Mouse (Mus musculus): Measurements from ENCODE around the gene Sntg2.

Gene Sntg2

DNA sequence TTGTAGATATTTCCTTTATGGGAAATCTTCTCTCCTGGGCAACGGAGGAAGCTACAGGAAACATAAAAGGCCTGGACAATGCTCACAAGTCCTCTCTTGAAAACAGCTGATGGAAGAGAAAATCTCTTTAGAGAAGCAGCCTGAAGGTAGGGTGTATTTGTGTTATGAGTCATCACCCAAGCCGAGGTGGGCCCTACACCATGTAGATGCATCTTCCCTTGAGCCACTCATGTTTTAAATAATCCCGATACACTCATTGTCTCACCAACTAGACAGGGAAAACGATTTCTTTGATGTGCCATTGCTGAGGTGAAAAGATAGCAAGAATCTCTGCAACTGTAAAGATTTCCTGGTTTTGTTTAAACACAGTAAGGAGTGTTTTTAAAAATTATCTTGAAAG, 89.4 kb downstream of the Sntg2 start:
- no peak for DNase-seq (ENCODE audit: low spot score)

DNA sequence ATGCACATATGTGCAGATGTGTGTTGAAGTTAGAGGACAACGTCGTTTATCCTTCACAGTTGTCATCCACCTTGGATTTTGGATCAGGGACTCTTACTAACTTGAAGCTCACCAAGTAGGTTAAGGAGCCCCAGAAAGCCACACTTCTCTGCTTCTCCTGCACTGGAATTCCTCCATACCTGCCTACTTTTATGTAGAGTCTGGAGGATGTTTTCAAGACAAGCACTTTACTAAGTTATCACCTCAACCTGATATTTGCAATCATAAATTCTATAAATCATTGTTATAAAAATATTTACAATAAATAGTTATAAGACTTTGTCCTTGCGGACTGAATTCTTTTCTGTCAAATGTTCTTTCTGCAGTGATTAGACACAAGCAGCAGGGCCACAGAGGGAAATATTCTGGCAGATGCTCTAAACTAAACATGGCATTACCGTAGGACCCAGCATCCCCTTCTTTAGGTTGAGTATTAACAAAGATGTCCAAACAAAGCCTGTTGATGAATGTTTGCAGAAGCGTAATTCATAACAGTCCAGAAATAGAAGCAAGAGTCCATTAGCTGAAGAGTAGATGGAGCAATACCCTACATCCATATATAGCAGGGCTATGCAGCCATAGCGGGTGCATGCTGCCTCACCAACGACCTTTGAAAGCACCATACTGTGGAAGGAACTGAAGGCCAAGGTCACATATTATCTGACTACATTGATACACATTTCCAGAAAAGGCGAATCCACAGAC, 100.8 kb downstream of the Sntg2 start:
- no peak for DNase-seq (ENCODE audit: low spot score)

- DNase-seq (ENCODE audit: low spot score) = no peak
Observed at GRCm38 (mm10) chr12:30264206-30264605, 109.0 kb downstream of the Sntg2 start.

DNA sequence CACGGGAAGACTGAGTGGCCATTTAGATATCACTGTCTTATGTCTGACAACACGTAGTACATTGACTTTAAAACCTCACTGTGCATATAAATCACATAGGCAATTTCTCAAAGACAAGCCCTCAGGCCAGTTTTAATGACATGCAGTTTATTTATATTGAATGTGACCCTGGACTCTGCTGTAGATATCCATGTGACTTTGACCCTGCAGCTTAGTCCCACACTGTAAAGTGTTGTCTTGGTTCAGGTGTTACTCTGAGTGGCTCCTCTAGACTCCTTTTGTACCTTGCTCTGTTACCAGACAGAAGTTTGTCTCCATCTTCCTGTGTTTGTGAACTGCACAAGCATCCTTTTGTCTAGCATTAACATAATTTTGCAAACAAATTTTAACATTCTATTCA, 112.0 kb downstream of the Sntg2 start:
- DNase-seq (ENCODE audit: low spot score) = no peak

GRCm38 (mm10) chr12:30258641-30259040, 114.5 kb downstream of the Sntg2 start:
- no peak for DNase-seq (ENCODE audit: low spot score)

- DNase-seq (ENCODE audit: low spot score) = no peak
Observed at GRCm38 (mm10) chr12:30257664-30258063, 115.5 kb downstream of the Sntg2 start.

- no peak for DNase-seq (ENCODE audit: low spot score)
Observed at GRCm38 (mm10) chr12:30256207-30256606, 117.0 kb downstream of the Sntg2 start.

DNA sequence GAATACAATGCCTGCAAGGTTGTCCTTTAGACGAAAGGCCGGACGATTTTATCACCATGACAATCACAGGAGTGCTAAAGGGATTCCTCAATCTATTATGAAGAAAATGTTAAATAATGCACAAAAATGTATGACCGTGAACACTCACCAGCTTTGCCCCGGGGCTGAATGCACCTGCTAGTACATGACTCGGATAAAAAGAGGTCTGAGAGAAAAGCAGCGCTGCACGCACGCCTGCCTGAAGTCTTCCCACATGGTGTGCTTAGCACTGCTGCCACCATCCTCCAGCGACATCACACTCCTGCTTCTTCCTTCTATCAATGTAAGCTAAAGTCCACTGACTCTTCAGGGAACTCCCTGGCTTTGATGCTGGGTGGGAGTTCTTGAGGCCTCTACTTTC, 118.6 kb downstream of the Sntg2 start:
- DNase-seq (ENCODE audit: low spot score) = no peak

GRCm38 (mm10) chr12:30252381-30252780, 120.8 kb downstream of the Sntg2 start:
- DNase-seq (ENCODE audit: low spot score) = no peak

- DNase-seq (ENCODE audit: low spot score) = no peak
Observed at GRCm38 (mm10) chr12:30251283-30251829, 121.8 kb downstream of the Sntg2 start.

GRCm38 (mm10) chr12:30249068-30249467, 124.1 kb downstream of the Sntg2 start:
- DNase-seq (ENCODE audit: low spot score) = no peak

DNA sequence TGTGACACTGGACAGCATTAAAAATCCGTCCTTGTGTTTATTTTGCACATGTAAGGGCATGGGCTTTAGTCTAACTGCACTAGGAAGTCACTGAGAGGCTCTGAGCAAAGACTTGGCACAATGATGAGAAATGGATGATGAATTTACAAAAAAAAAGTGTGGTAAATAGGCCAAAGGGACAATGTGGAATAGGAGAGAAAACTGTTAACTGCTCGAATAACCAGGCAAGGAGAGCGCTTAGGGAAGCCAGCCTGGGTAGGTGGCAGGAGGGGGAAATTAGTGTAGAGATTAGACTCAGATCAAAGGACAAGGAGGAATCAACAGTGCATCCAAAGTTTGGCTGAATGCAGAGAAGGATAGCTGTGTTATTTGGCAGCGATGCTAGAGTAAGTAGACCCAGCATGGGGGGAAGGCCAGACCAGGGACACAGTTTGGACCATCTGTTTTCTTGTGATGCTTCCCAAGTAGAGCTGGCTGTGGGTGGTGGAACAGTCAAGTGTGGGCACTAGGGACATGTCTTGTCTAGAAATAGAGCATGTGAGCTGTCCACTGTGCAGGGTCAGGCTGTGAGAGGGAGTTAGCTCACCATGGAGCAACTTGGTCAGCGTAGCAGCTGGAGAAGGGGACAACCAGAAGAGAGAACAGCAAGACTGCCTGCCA, 126.8 kb downstream of the Sntg2 start:
- DNase-seq (ENCODE audit: low spot score) = no peak

DNA sequence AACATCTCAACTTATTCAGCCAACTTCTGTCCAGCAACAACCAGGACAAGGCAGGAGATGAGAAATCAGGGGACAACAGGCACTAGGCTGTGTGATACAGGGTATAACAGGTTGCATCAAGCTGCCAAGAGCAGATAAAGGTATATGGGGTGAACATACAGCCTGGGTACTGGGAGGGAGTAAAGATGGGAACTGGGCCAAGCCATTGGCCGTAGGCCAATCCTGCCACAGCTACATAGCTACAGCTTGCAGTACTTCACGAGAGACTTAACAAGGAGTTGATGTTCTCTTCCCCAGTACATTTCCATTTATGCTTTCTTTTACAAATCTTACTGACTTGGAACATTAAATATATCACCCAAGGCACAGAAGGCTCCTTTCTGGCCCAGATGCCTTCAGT, 129.0 kb downstream of the Sntg2 start:
- DNase-seq (ENCODE audit: low spot score) = no peak

GRCm38 (mm10) chr12:30240891-30241290, 132.3 kb downstream of the Sntg2 start:
- no peak for DNase-seq (ENCODE audit: low spot score)

- DNase-seq (ENCODE audit: low spot score) = no peak
Observed at GRCm38 (mm10) chr12:30234940-30235339, 138.2 kb downstream of the Sntg2 start.

DNA sequence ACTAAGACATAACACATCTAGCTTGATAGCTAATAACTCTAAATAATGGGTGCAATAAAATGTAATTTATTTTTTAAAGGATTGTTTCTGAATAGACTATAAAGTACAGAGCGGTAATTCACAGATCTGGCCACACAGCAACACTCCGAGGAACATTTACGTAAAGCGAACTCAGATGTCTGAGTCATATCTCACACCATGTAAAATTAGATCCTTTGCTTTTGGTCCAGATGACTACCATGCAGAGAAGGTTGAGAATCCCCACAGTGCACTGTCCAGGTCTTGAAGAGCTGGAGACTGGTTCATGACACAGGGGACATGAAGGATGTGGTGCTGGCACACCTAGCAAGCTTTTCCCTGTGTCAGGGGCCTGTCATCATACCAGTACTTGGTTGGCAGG, 145.2 kb downstream of the Sntg2 start:
- DNase-seq (ENCODE audit: low spot score) = no peak

- DNase-seq (ENCODE audit: low spot score) = no peak
Observed at GRCm38 (mm10) chr12:30226247-30226646, 146.9 kb downstream of the Sntg2 start.

DNA sequence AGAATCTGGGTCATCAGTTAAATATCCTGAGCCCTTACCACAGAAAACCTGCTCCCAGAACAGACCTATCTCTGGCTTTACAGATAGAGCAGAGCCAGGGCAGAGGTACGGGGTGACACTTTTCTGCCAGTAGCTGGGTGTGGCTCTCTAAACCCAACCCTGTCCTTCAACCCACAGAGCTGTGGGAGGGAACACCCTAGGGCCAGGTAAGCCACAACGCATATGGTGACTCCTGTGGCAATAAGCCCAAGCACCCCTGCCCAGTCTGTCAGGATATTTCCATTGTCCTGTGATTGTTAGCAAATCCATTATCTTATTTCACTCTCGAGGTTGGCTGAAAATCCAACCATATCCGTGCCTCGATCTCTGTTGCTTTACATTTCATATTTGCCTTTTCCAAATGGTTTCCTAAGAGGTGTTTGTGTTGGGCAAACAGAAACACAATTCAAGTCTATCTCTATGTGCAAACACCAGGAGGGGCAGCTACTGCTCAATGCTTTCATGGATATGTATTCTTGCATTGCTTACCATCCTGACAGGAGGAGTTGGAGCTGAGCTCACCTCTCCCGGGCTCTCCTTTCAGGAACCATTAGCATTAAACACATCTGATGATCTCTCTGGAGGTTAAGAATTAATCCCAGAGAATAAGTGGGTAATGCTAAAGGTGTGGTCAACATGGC, 156.3 kb downstream of the Sntg2 start:
- no peak for DNase-seq (ENCODE audit: low spot score)

DNA sequence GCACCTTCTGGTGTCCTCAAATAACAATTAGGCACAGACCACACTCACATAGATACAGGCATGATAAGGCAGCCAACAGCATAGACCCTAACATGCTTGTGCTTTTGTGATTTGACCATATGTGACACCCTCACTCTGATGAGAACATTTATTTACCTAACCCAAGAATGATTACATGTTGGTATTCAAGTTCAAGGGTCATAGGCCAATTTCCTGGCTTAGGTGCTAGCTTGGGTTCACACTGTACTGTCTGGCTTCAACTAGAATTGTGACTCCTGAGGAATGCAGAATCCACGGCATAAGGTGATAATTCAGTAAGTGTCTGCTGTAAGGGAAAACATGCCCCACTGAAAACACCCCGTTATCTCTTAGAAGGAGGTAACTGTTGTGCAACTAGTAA, 158.4 kb downstream of the Sntg2 start:
- DNase-seq (ENCODE audit: low spot score) = no peak

GRCm38 (mm10) chr12:30210388-30210787, 162.8 kb downstream of the Sntg2 start:
- no peak for DNase-seq (ENCODE audit: low spot score)

- no peak for DNase-seq (ENCODE audit: low spot score)
Observed at GRCm38 (mm10) chr12:30208527-30208926, 164.6 kb downstream of the Sntg2 start.

DNA sequence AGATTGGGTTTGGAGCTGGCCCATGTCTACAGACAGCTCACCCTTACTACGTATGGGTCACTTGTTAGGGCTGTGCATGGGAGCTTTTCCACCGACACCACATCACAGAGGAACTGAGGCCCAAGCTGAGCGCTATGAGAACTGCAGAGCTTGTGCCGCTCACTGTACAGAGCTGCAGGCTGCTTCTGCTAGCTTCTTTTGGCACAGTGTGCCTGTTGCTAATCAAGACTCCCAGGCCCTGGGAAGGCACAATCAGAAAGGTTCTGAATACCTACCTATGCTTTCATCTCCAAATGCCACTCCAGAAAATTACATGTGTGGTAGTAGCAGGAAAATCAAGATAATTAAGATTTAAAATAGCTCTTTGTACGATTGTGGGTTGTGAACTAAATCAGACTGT, 165.1 kb downstream of the Sntg2 start:
- no peak for DNase-seq (ENCODE audit: low spot score)

GRCm38 (mm10) chr12:30204457-30204856, 168.7 kb downstream of the Sntg2 start:
- no peak for DNase-seq (ENCODE audit: low spot score)

All from spleen, adult 12 weeks (tissue).